Mouse (Mus musculus) kidney, embryonic 15.5 days (tissue): ENCODE measurements around the gene Pip4k2b. TPM values are rescaled to one million over a fixed set of nuclear protein-coding genes. Genes with fewer than 3 reads are reported as not detected.

Experiments used
- ATAC-seq: fragments of 200-750 bp; cut with Nextera tagmentation; replicated peaks from 2 replicates; pipeline ENCODE4 v1.8.0; 2017; ENCODE audit warnings: moderate TSS enrichment; ENCODE audit not compliant: low FRiP score
- H3K27ac ChIP-seq: fragments of 300-500 bp; sonication (generic); 2 replicates; pipeline ENCODE4 v1.5.1; 2015; ENCODE audit warnings: mild to moderate bottlenecking, inconsistent platforms
- H3K27me3 ChIP-seq: fragments of 300-500 bp; sonication (generic); 2 replicates; pipeline ENCODE4 v1.6.1; 2015; ENCODE audit warnings: inconsistent platforms
- H3K36me3 ChIP-seq: fragments of 300-500 bp; sonication (generic); 2 replicates; pipeline ENCODE4 v1.6.1; 2015; ENCODE audit warnings: inconsistent platforms
- H3K4me1 ChIP-seq: fragments of 300-500 bp; sonication (generic); 2 replicates; pipeline ENCODE4 v1.6.1; 2015; ENCODE audit warnings: inconsistent platforms
- H3K4me2 ChIP-seq: fragments of 300-500 bp; sonication (generic); 2 replicates; pipeline ENCODE4 v1.6.1; 2015; ENCODE audit warnings: moderate library complexity, mild to moderate bottlenecking, inconsistent platforms
- H3K4me3 ChIP-seq: fragments of 300-500 bp; sonication (generic); replicated peaks from 2 replicates; pipeline ENCODE4 v1.5.1; 2015; ENCODE audit warnings: mild to moderate bottlenecking, inconsistent platforms
- H3K9ac ChIP-seq: fragments of 300-500 bp; sonication (generic); 2 replicates; pipeline ENCODE4 v1.6.1; 2015; ENCODE audit warnings: mild to moderate bottlenecking, inconsistent platforms
- H3K9me3 ChIP-seq: fragments of 300-500 bp; sonication (generic); replicated peaks from 2 replicates; pipeline ENCODE4 v1.6.1; 2016; ENCODE audit warnings: inconsistent platforms
- WGBS: fragments of 180-500 bp; shearing (Covaris S2); methylation state at CpG from one replicate; pipeline ENCODE4 v1.1.7; 2015; ENCODE audit warnings: mixed read lengths; 5-methylcytosine and 5-hydroxymethylcytosine counted together
- polyA plus RNA-seq: library from polyadenylated mRNA; unstranded; fragments of >200 nt; fragmentation: Nextera tagmentation; extraction: Ambion mirVana; gene quantifications from 2 replicates; pipeline ENCODE4 v1.2.1, GENCODE M21; 2015

The Pip4k2b gene
- polyA plus RNA-seq, 1 experiment from 2014 or later = 1.8 TPM

GRCm38 (mm10) chr11:97698741-97699611 lies 45.5 kb downstream of the Pip4k2b start:
- ATAC-seq = peak; percentile 7; the same call in 1 of the 2 replicates
- under 1% methylated on average over 55 of the region's 63 CpGs for WGBS
- Histone ChIP-seq H3K4me1 (peaks cover 66% of the 10 kb centered on the region), H3K9me3 (no peaks in the 10 kb centered on the region), H3K27me3 (no peaks in the 10 kb centered on the region), H3K9ac (peak overlapping the region; percentile 94), H3K36me3 (peaks cover 9% of the 10 kb centered on the region; the same call in 1 of the 2 replicates), H3K4me2 (peak overlapping the region; percentile 80), H3K4me3 (peak overlapping the region; percentile 95), H3K27ac (peak overlapping the region; percentile 98)

- Histone ChIP-seq H3K9me3 (no peaks in the 10 kb centered on the region), H3K27me3 (no peaks in the 10 kb centered on the region), H3K36me3 (peaks cover 15% of the 10 kb centered on the region), H3K4me1 (peaks cover 71% of the 10 kb centered on the region), H3K9ac (peak overlapping the region; percentile 94), H3K27ac (peak overlapping the region; percentile 98), H3K4me2 (peak overlapping the region; percentile 80), H3K4me3 (peak overlapping the region; percentile 95)
- no peak for ATAC-seq
- under 1% methylated on average over 14 of the region's 14 CpGs for WGBS
These were observed 46.5 kb downstream of the Pip4k2b start for GRCm38 (mm10) chr11:97697891-97698529.

GRCm38 (mm10) chr11:97697199-97697890 lies 47.2 kb downstream of the Pip4k2b start:
- Histone ChIP-seq H3K4me3 (peak overlapping the region; percentile 95), H3K36me3 (peaks cover 21% of the 10 kb centered on the region), H3K4me2 (peak overlapping the region; percentile 80), H3K9ac (peak overlapping the region; percentile 94), H3K27ac (peak overlapping the region; percentile 98), H3K4me1 (peaks cover 71% of the 10 kb centered on the region), H3K9me3 (no peaks in the 10 kb centered on the region), H3K27me3 (no peaks in the 10 kb centered on the region)
- WGBS = 40% methylated on average over 11 of the region's 11 CpGs
- no peak for ATAC-seq

- no peaks in the 10 kb centered on the region for H3K9me3 ChIP-seq
- H3K9ac ChIP-seq = no peak overlapping the region
- WGBS = 63% methylated on average over 8 of the region's 8 CpGs
- H3K4me1 ChIP-seq = peaks cover 65% of the 10 kb centered on the region
- no peak overlapping the region for H3K27ac ChIP-seq
- H3K4me3 ChIP-seq = no peak overlapping the region
- no peaks in the 10 kb centered on the region for H3K27me3 ChIP-seq
- 0 out of 2 replicates have a peak overlapping the region, but pooled peaks have one; percentile 80 for H3K4me2 ChIP-seq
- ATAC-seq = no peak
- peaks cover 28% of the 10 kb centered on the region for H3K36me3 ChIP-seq
These were observed 47.8 kb downstream of the Pip4k2b start for GRCm38 (mm10) chr11:97696669-97697068.

- H3K9ac ChIP-seq = no peak overlapping the region
- no peak for ATAC-seq
- H3K4me1 ChIP-seq = peaks cover 57% of the 10 kb centered on the region
- H3K9me3 ChIP-seq = no peaks in the 10 kb centered on the region
- peaks cover 36% of the 10 kb centered on the region for H3K36me3 ChIP-seq
- WGBS = 42% methylated on average over 9 of the region's 9 CpGs
- no peak overlapping the region for H3K4me3 ChIP-seq
- H3K27me3 ChIP-seq = no peaks in the 10 kb centered on the region
- H3K4me2 ChIP-seq = peak overlapping the region; percentile 31
- H3K27ac ChIP-seq = peak overlapping the region; percentile 34; the same call in 1 of the 2 replicates
These were observed 48.6 kb downstream of the Pip4k2b start for GRCm38 (mm10) chr11:97695712-97696401.

GRCm38 (mm10) chr11:97694921-97695711 lies 49.4 kb downstream of the Pip4k2b start:
- Histone ChIP-seq H3K9ac (no peak overlapping the region), H3K4me3 (no peak overlapping the region; the same call in 1 of the 2 replicates), H3K9me3 (no peaks in the 10 kb centered on the region), H3K36me3 (peaks cover 44% of the 10 kb centered on the region), H3K27ac (peak overlapping the region; percentile 34; the same call in 1 of the 2 replicates), H3K4me2 (peak overlapping the region; percentile 31), H3K4me1 (peaks cover 55% of the 10 kb centered on the region), H3K27me3 (no peaks in the 10 kb centered on the region)
- WGBS = 64% methylated on average over 17 of the region's 17 CpGs
- ATAC-seq = no peak

- no peaks in the 10 kb centered on the region for H3K27me3 ChIP-seq
- 0 out of 2 replicates have a peak overlapping the region, but pooled peaks have one; percentile 14 for H3K27ac ChIP-seq
- no peaks in the 10 kb centered on the region for H3K9me3 ChIP-seq
- H3K36me3 ChIP-seq = peaks cover 50% of the 10 kb centered on the region
- H3K4me2 ChIP-seq = no peak overlapping the region
- no peak overlapping the region for H3K4me3 ChIP-seq
- no peak for ATAC-seq
- H3K9ac ChIP-seq = no peak overlapping the region
- H3K4me1 ChIP-seq = peaks cover 58% of the 10 kb centered on the region
- 85% methylated on average over 4 of the region's 4 CpGs for WGBS
These were observed 50.1 kb downstream of the Pip4k2b start for GRCm38 (mm10) chr11:97694435-97694834.

- Histone ChIP-seq H3K9me3 (no peaks in the 10 kb centered on the region), H3K4me1 (peaks cover 47% of the 10 kb centered on the region), H3K9ac (no peak overlapping the region), H3K4me2 (no peak overlapping the region), H3K36me3 (peaks cover 62% of the 10 kb centered on the region), H3K27me3 (no peaks in the 10 kb centered on the region), H3K27ac (no peak overlapping the region), H3K4me3 (no peak overlapping the region)
- WGBS = 34% methylated on average over 10 of the region's 10 CpGs
- no peak for ATAC-seq
These were observed 54.6 kb downstream of the Pip4k2b start for GRCm38 (mm10) chr11:97689861-97690260.

- peak overlapping the region; percentile 68 for H3K4me2 ChIP-seq
- H3K4me1 ChIP-seq = peaks cover 49% of the 10 kb centered on the region
- H3K27me3 ChIP-seq = no peaks in the 10 kb centered on the region
- peak overlapping the region; percentile 80; the same call in 1 of the 2 replicates for H3K27ac ChIP-seq
- H3K36me3 ChIP-seq = peaks cover 54% of the 10 kb centered on the region
- WGBS = 74% methylated on average over 3 of the region's 3 CpGs
- 0 out of 2 replicates have a peak overlapping the region, but pooled peaks have one; percentile 23 for H3K9ac ChIP-seq
- H3K9me3 ChIP-seq = no peaks in the 10 kb centered on the region
- ATAC-seq = no peak
- 0 out of 2 replicates have a peak overlapping the region, but pooled peaks have one; percentile 39 for H3K4me3 ChIP-seq
These were observed 57.4 kb downstream of the Pip4k2b start for GRCm38 (mm10) chr11:97687061-97687460.

GRCm38 (mm10) chr11:97686322-97686908 lies 58.1 kb downstream of the Pip4k2b start:
- no peaks in the 10 kb centered on the region for H3K27me3 ChIP-seq
- peak overlapping the region; percentile 39 for H3K4me3 ChIP-seq
- peaks cover 54% of the 10 kb centered on the region for H3K36me3 ChIP-seq
- H3K9me3 ChIP-seq = no peaks in the 10 kb centered on the region
- 63% methylated on average over 11 of the region's 11 CpGs for WGBS
- peak overlapping the region; percentile 80 for H3K27ac ChIP-seq
- H3K9ac ChIP-seq = 0 out of 2 replicates have a peak overlapping the region, but pooled peaks have one; percentile 23
- peaks cover 51% of the 10 kb centered on the region for H3K4me1 ChIP-seq
- peak overlapping the region; percentile 68 for H3K4me2 ChIP-seq
- ATAC-seq = no peak
